Mouse (Mus musculus): ENCODE data around the gene Cabp2. TPM values are rescaled to one million over a fixed set of nuclear protein-coding genes. Genes with fewer than 3 reads are reported as not detected.
"Not testable (repeated sequence)": the region's sequence is repeated elsewhere in the genome, so short reads cannot be mapped to it uniquely, and the experiment has no call there.

Cabp2 gene
- polyA plus RNA-seq, 1 experiment, result not detected

GRCm38 (mm10) chr19:4037788-4038232 lies 43.6 kb upstream of the Cabp2 start, which contains the start of gene Gstp1:
Gene Gstp1, minus strand, starts transcription at chr19:4037985.
- H3K4me3 ChIP-seq (ENCODE audit: low read depth, low read length), result peak within 1 kb of the TSS; percentile 87
- H3K27ac ChIP-seq (ENCODE audit: insufficient read depth, low read length), result no peak within 1 kb of the TSS
- H3K4me1 ChIP-seq (ENCODE audit: control insufficient read depth, insufficient read depth, low read length), result no peaks in the 10 kb centered on the region
- H3K9me3 ChIP-seq (replicated peaks; ENCODE audit: control insufficient read depth, insufficient read depth, low read length, poor library complexity, severe bottlenecking), result no peaks in the 10 kb centered on the region
- TF ChIP-seq POLR2A (IDR thresholded peaks at IDR 0.05; ENCODE audit: insufficient read depth, low read length) (peak; percentile 69), EP300 (IDR thresholded peaks at IDR 0.05; ENCODE audit: insufficient read depth, low read depth, low read length) (no peak), CTCF (IDR thresholded peaks at IDR 0.05; ENCODE audit: low read depth, low read length) (no peak)
- no peaks in the 10 kb centered on the region for H3K27me3 ChIP-seq (ENCODE audit: control insufficient read depth, insufficient read depth, low read length, poor library complexity, severe bottlenecking)
- H3K9ac ChIP-seq (ENCODE audit: low read depth, poor library complexity, severe bottlenecking), result peak within 1 kb of the TSS; percentile 68
- no peaks in the 10 kb centered on the region for H3K36me3 ChIP-seq (ENCODE audit: control insufficient read depth, insufficient read depth, low read length, poor library complexity, severe bottlenecking)

GRCm38 (mm10) chr19:4040941-4041340 lies 40.4 kb upstream of the Cabp2 start:
- peaks cover 15% of the 10 kb centered on the region for H3K9me3 ChIP-seq (replicated peaks; ENCODE audit: control insufficient read depth, insufficient read depth, low read length, poor library complexity, severe bottlenecking)
- H3K4me3 ChIP-seq (ENCODE audit: low read depth, low read length); H3K9ac ChIP-seq (ENCODE audit: low read depth, poor library complexity, severe bottlenecking); H3K27ac ChIP-seq (ENCODE audit: insufficient read depth, low read length); H3K4me1 ChIP-seq (ENCODE audit: control insufficient read depth, insufficient read depth, low read length); H3K27me3 ChIP-seq (ENCODE audit: control insufficient read depth, insufficient read depth, low read length, poor library complexity, severe bottlenecking); H3K36me3 ChIP-seq (ENCODE audit: control insufficient read depth, insufficient read depth, low read length, poor library complexity, severe bottlenecking): not testable (repeated sequence)

- H3K4me1 ChIP-seq (ENCODE audit: control insufficient read depth, insufficient read depth, low read length); H3K36me3 ChIP-seq (ENCODE audit: control insufficient read depth, insufficient read depth, low read length, poor library complexity, severe bottlenecking); H3K27ac ChIP-seq (ENCODE audit: insufficient read depth, low read length); H3K27me3 ChIP-seq (ENCODE audit: control insufficient read depth, insufficient read depth, low read length, poor library complexity, severe bottlenecking): not testable (repeated sequence)
- peak overlapping the region; percentile 63 for H3K4me3 ChIP-seq (ENCODE audit: low read depth, low read length)
- H3K9me3 ChIP-seq (replicated peaks; ENCODE audit: control insufficient read depth, insufficient read depth, low read length, poor library complexity, severe bottlenecking), result peaks cover 15% of the 10 kb centered on the region
- 0 out of 2 replicates have a peak overlapping the region, but pooled peaks have one; percentile 4 for H3K9ac ChIP-seq (ENCODE audit: low read depth, poor library complexity, severe bottlenecking)
Observed at GRCm38 (mm10) chr19:4041500-4041899, 39.9 kb upstream of the Cabp2 start.

- Histone ChIP-seq H3K9me3 (replicated peaks; ENCODE audit: control insufficient read depth, insufficient read depth, low read length, poor library complexity, severe bottlenecking) (peaks cover 15% of the 10 kb centered on the region), H3K4me3 (ENCODE audit: low read depth, low read length) (peak overlapping the region; percentile 63), H3K27me3 (ENCODE audit: control insufficient read depth, insufficient read depth, low read length, poor library complexity, severe bottlenecking) (no peaks in the 10 kb centered on the region), H3K9ac (ENCODE audit: low read depth, poor library complexity, severe bottlenecking) (0 out of 2 replicates have a peak overlapping the region, but pooled peaks have one; percentile 4), H3K36me3 (ENCODE audit: control insufficient read depth, insufficient read depth, low read length, poor library complexity, severe bottlenecking) (no peaks in the 10 kb centered on the region), H3K27ac (ENCODE audit: insufficient read depth, low read length) (no peak overlapping the region), H3K4me1 (ENCODE audit: control insufficient read depth, insufficient read depth, low read length) (no peaks in the 10 kb centered on the region)
- TF ChIP-seq POLR2A (IDR thresholded peaks at IDR 0.05; ENCODE audit: insufficient read depth, low read length), result peak; percentile 52
- TF ChIP-seq CTCF (IDR thresholded peaks at IDR 0.05; ENCODE audit: low read depth, low read length), result no peak
- TF ChIP-seq EP300 (IDR thresholded peaks at IDR 0.05; ENCODE audit: insufficient read depth, low read depth, low read length), result 0 out of 2 replicates have a peak, but pooled peaks have one; percentile 44
Observed at GRCm38 (mm10) chr19:4042124-4042523, 39.3 kb upstream of the Cabp2 start.

- not testable (repeated sequence) for H3K27ac ChIP-seq (ENCODE audit: insufficient read depth, low read length); H3K27me3 ChIP-seq (ENCODE audit: control insufficient read depth, insufficient read depth, low read length, poor library complexity, severe bottlenecking); H3K36me3 ChIP-seq (ENCODE audit: control insufficient read depth, insufficient read depth, low read length, poor library complexity, severe bottlenecking); H3K4me1 ChIP-seq (ENCODE audit: control insufficient read depth, insufficient read depth, low read length); H3K9ac ChIP-seq (ENCODE audit: low read depth, poor library complexity, severe bottlenecking); H3K4me3 ChIP-seq (ENCODE audit: low read depth, low read length)
- peaks cover 15% of the 10 kb centered on the region for H3K9me3 ChIP-seq (replicated peaks; ENCODE audit: control insufficient read depth, insufficient read depth, low read length, poor library complexity, severe bottlenecking)
Observed at GRCm38 (mm10) chr19:4044109-4044508, 37.3 kb upstream of the Cabp2 start.

GRCm38 (mm10) chr19:4045966-4046865 lies 35.2 kb upstream of the Cabp2 start, which contains the start of gene Gstp2:
Gene Gstp2, minus strand, starts transcription at chr19:4046023.
- peak within 1 kb of the TSS; percentile 65 for H3K27ac ChIP-seq (ENCODE audit: insufficient read depth, low read length)
- H3K9ac ChIP-seq (ENCODE audit: low read depth, poor library complexity, severe bottlenecking), result no peak within 1 kb of the TSS
- TF ChIP-seq POLR2A (IDR thresholded peaks at IDR 0.05; ENCODE audit: insufficient read depth, low read length) (no peak), CTCF (IDR thresholded peaks at IDR 0.05; ENCODE audit: low read depth, low read length) (peak; percentile 10), EP300 (IDR thresholded peaks at IDR 0.05; ENCODE audit: insufficient read depth, low read depth, low read length) (peak; percentile 86)

More at GRCm38 (mm10) chr19:4045966-4046865, 35.2 kb upstream of the Cabp2 start, which contains the start of gene Gstp2:
- peaks cover 15% of the 10 kb centered on the region for H3K9me3 ChIP-seq (replicated peaks; ENCODE audit: control insufficient read depth, insufficient read depth, low read length, poor library complexity, severe bottlenecking)
- H3K4me1 ChIP-seq (ENCODE audit: control insufficient read depth, insufficient read depth, low read length), result no peaks in the 10 kb centered on the region
- no peak within 1 kb of the TSS for H3K4me3 ChIP-seq (ENCODE audit: low read depth, low read length)
- H3K27me3 ChIP-seq (ENCODE audit: control insufficient read depth, insufficient read depth, low read length, poor library complexity, severe bottlenecking), result no peaks in the 10 kb centered on the region
- H3K36me3 ChIP-seq (ENCODE audit: control insufficient read depth, insufficient read depth, low read length, poor library complexity, severe bottlenecking), result no peaks in the 10 kb centered on the region
